Mouse (Mus musculus): ENCODE results near the gene Mesp2.

Gene Mesp2

DNA sequence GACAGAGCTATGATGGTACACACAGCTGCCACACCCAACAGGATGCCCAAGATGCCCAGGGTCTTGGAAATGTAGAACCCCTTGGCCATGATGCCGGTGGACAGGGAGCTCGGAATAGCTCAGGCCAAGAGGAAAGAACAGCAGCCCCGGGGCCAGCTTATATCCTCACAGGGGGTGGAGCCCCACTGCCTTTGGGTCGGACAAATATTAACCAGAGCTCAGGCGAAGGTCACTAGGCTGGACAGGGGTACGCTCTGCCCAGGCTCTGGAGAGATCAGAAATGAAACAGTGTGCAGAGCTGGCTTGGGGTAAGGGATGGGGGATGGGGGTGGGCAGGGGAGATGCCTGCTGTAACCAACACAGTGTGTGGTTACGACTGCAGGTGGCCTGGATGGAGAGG is 31.6 kb downstream of the Mesp2 start:
- POLR2A ChIA-PET = interaction anchor here in 2 of 4 experiments (0.5 to 1.3 kb wide), 2 partner anchors 8 to 23 kb away, joined by 4 read pairs; no protein-coding TSS in a partner anchor
- CTCF ChIA-PET = interaction anchor here (0.5 to 0.9 kb wide), 4 partner anchors 11 to 1030 kb away, joined by 3 to 5 read pairs (median 4); no protein-coding TSS in a partner anchor

DNA sequence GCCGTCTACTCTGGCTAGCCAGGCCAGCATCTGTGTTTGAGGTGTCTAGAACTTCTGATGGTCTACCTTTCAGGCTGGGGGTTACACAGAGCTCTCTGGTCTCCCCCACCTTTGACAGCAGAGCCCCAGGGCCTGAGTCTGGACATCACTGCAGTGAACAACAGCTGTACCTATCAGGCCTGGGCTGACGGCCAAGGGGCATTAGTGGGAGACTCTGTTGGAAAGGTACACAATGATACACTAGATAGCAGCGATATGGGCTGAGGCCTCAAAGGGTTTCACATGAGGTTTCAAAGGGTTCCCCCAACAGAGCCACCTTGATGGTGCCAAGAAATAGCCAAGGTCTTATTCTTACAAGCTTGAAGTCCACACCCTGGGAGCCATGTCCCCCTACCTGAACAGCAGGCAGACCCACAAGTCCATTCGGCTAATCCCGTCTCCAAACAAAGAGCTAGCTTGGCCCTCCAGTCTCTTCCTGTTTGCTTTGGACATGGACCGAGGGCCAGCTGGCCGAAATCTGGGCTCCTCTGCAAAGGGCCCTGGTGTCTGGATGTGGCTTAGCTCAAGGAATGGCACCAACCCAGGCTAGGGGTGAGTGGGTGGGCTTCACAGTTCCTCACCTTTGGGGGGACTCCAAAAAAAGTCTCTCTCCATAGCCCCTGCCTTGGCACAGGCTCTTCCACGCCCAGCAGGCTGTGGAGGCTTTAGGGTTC is 33.7 kb downstream of the Mesp2 start:
- POLR2A ChIA-PET = interaction anchor here in 2 of 4 experiments (0.7 to 0.9 kb wide), 3 partner anchors 16 to 53 kb away, joined by 3 read pairs; partner anchors contain the start of gene Anpep (in 1 of the 2)
- CTCF ChIA-PET = interaction anchor here in 1 of 4 experiments (0.6 kb wide), 1 partner anchor 22 kb away, joined by 5 read pairs; no protein-coding TSS in a partner anchor

DNA sequence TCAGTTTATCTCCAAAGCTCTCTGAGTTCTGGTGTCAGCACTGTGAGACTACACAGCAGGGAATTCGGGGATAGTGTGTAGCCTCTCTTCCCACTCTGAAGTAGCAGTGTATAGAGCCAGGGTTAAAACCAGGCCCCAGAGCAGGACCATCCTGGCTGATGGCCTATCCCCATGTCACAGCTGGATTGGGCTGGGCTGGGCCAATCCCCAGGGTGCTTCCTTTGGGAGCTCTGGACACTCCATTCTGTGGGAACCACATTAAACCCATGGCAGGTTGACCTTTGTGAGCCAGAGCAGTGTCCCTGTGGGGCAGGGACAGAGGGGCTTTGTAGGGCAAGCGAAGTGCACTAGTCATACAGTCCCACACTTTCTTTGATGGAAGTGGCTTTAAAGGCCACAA is 35.8 kb downstream of the Mesp2 start:
- ChIA-PET POLR2A (interaction anchor here in 1 of 4 experiments (0.6 to 2.1 kb wide), 5 partner anchors 14 to 1429 kb away, joined by 3 to 7 read pairs (median 3); partner anchors contain the start of gene Anpep), CTCF (no interaction called here)

DNA sequence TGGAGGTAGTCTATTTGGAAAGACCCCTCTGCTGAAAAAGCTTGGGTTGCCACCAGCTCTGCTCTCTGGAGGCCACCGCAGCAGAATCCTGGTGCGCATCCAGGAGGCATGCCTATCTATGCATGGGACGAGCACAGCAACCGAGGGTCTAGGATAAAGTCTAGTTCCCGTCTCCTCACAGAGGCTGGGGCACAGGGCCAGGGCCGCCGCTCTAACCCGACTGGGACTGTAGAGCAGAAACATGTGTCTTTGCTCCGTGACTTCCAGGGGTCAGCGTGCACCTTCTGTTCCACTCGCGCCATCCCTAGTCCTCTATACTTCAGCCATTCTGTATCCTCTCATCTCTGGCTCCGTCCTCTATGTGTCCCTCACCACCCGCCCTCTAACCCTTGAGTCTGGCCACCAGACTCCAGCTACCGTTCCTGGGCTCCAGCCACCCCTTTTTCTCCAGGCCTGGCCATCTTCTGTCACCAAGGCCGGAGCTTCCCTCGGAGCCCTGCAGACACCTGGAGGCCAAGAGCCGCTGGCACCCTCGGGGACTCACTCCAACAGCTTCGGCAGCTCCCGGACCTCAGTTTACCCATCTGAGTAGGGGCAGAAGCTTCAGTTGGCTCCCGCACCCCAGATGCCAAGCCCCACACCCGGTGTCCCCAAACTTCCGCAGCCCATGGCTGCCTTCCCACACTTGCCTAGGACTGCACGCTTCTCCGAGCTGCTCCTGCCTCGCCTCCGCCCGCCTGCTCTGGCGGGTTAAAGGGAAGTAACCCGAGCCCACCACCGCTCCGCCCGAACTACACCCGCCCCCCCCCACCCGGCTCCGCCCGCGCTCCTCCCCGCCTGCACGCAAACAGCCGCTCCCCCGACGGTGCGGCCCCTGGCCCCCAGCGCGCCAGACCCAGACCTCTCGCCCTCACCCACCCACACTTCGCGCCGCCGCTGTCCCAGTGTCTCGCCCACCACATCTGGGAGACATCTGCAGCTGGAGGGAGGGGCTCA is 37.2 kb downstream of the Mesp2 start:
- CTCF ChIA-PET = interaction anchor here in 1 of 4 experiments (0.6 kb wide), 1 partner anchor 334 kb away, joined by 5 read pairs; no protein-coding TSS in a partner anchor
- POLR2A ChIA-PET = interaction anchor here in 3 of 4 experiments (0.5 to 2.1 kb wide), 20 partner anchors 10 to 237 kb away, joined by 3 to 9 read pairs (median 3); partner anchors contain the start of gene Anpep (in 2 of the 3)

DNA sequence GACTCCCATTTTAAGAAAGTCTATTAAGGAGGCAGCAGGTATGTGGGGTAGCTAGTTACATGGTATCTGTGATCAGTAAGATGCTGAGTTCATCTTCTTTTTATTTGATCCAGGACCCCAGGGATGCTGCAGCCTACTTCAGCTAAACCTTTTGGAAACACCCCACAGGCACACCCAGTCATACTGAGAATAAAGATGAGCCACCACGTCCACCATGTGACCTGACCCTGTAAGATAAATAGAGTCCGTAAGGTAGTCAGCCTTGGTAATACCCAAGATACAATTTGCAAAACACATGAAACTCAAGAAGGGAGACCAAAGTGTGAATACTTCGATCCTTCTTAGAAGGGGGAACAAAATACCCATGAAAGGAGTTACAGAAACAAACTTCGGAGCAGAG is 45.8 kb downstream of the Mesp2 start:
- POLR2A ChIA-PET = interaction anchor here in 2 of 4 experiments (0.7 to 1.6 kb wide), 3 partner anchors 8 to 274 kb away, joined by 3 to 4 read pairs (median 3); no protein-coding TSS in a partner anchor
- CTCF ChIA-PET = interaction anchor here in 2 of 4 experiments (0.7 kb wide), 2 partner anchors 39 to 57 kb away, joined by 3 to 6 read pairs; no protein-coding TSS in a partner anchor

DNA sequence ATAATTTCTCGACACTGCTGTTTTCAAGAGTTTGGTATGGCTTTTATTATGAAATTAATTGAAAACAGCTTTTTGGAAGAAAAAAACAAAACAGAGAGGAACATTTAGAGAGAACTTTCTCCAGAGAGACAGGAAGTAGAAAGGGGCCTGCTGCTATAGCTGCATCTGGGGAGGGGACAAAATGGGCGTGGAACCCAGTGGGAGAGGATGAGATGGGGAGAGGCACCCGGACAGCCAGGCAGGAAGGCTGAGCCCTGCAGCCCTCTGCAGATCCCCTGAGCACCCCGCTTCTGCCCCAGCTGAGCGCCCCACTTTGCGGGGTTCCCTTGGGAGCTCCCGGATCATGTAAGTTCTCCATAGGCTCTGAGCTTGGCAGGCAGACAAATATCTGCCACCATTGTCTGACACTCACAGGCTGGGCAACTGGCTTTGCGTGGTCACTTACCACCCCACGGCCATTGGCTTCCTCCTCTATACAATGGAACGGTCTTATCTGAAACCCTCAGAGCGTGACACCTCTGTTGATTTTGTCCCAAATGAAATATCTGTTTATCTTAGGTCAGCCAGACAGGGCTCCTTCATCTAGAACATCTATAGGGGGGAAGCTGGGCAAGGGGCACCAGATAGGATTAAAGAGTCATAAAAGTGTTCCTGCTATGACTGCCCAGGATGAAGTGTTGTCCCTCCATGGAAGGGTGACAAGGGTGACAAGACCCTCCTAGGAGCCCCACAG is 47.8 kb downstream of the Mesp2 start:
- ChIA-PET CTCF (interaction anchor here in 2 of 4 experiments (0.6 to 1.1 kb wide), 2 partner anchors 62 to 72 kb away, joined by 3 to 5 read pairs; no protein-coding TSS in a partner anchor), POLR2A (interaction anchor here in 2 of 4 experiments (0.9 to 1.6 kb wide), 6 partner anchors 8 to 24 kb away, joined by 3 to 4 read pairs (median 3); no protein-coding TSS in a partner anchor)

DNA sequence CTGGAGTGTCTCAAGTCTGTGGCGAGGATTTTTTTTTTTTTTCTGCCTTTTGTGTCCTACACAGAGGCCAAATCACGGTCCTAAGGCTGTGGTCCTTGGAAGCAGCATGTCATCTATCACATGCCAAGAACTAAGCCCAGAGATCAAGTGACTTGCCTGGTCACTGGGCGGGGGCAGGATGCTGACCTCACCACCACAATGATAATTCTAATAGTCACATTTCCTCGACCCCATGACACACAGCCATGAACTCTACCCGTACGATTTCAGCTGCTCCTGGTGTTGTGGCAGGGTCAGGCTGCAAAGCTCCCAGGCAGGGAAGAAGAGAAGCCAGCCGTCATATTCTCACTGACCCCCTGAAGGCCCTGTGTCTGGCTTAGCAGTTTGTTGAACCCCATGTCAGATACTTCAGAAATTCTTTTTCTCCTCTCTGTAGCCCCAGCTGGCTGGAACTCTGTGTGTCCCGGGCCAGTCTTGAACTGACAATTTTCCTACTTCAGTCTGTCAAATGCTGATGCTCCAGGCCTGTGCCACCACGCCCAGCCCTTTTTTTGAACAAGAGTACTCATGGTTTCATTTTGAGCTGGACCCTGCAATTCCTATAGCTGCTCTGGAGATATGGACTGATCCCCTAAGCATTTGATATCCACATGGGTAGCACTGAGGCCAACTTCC is 48.6 kb downstream of the Mesp2 start:
- CTCF ChIA-PET = interaction anchor here in 1 of 4 experiments (1.4 kb wide), 1 partner anchor 60 kb away, joined by 3 read pairs; no protein-coding TSS in a partner anchor
- POLR2A ChIA-PET = interaction anchor here in 2 of 4 experiments (0.9 to 1.5 kb wide), 3 partner anchors 9 to 24 kb away, joined by 3 to 4 read pairs (median 3); no protein-coding TSS in a partner anchor

DNA sequence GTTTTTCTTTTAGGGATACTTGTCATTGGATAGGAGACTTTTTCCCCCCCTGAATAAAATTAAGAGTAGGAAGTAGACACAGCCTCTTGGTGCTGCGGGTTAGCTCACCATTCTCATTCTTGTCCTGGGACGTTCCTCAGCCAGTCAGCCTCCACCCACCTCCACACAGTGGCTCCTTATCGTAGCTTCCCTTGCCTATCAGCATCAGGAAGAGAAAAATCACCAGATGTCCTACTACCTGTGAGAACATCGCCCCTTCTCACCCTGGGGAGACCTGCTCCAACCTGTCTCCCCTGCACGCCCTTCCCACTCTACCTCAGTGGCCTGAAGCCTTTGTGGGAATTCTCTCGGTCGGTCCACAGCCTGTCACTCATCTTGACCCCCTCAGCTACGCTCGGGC is 50.3 kb downstream of the Mesp2 start, which contains the start of gene Anpep:
Gene Anpep (minus strand): TSS at position 249 of the 400 bp plus-strand sequence.
- ChIA-PET CTCF (interaction anchor here in 2 of 4 experiments (0.7 to 1.4 kb wide), 4 partner anchors 10 to 316 kb away, joined by 3 read pairs; no protein-coding TSS in a partner anchor), POLR2A (interaction anchor here in 3 of 4 experiments (0.6 to 2.2 kb wide), 14 partner anchors 9 to 607 kb away, joined by 3 to 9 read pairs (median 4); no protein-coding TSS in a partner anchor)

DNA sequence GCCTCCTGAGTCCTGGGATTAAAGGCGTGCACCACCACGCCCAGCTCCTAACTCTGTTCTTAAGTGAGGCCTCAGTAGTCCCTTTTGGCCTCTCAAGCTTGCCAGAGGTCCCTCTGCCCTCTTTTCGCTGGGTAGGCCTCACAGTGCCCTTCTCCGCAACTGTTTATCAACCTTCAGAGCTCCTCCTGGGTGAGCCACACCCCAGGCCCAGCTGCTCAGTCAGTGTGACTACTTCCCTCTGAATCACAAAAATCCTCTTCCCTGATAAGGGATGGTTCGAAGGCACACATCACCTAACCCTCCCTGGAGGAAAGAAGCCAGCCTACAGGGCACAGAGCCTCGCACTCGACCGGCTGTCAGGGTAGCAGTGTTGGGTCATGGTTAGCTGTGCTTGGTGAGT is 51.3 kb downstream of the Mesp2 start:
- ChIA-PET CTCF (interaction anchor here in 3 of 4 experiments (0.6 to 1.5 kb wide), 7 partner anchors 9 to 249 kb away, joined by 3 to 6 read pairs (median 3); no protein-coding TSS in a partner anchor), POLR2A (interaction anchor here in 3 of 4 experiments (0.6 to 2.2 kb wide), 19 partner anchors 8 to 268 kb away, joined by 3 to 9 read pairs (median 5); no protein-coding TSS in a partner anchor)

Measured in embryonic stem cell, embryonic (primary cell).